Mouse (Mus musculus): ENCODE results near the gene Lyz1.
"Not testable (repeated sequence)": the region's sequence is repeated elsewhere in the genome, so short reads cannot be mapped to it uniquely, and the experiment has no call there.

Lyz1 gene

DNA sequence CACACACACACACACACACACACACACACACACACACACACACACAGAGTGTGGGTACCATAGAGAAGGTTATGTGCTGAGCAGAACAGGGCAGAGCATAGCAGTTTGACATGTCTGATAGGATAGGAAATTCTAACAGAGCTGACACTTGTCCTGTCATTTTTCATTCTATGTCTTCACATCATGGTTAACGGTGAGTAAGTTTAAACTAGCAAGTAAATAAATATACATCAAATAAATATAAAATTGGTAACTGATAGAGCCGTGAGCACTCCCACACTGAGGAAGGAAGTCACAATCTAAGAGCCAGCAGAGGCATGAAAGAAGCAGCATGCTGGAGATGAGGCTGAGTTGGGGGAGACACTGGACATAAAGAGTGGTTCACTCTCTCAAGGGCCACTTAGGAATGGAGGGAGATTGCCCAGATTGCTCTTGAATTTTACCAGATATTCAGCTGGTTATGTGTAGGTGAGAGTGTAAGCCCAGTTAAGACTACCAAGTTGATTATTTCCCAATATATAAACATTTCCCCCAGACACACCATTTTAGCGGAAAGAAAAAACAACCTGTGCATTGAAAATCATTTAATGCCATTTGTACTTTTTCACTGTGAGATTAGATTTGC, 5.3 kb downstream of the Lyz1 start:
- DNase-seq (ENCODE audit: low spot score) = no peak

GRCm38 (mm10) chr10:117286366-117286970, 6.2 kb downstream of the Lyz1 start:
- DNase-seq (ENCODE audit: low spot score) = no peak

GRCm38 (mm10) chr10:117285584-117285983, 7.1 kb downstream of the Lyz1 start:
- DNase-seq (ENCODE audit: low spot score) = not testable (repeated sequence)

DNA sequence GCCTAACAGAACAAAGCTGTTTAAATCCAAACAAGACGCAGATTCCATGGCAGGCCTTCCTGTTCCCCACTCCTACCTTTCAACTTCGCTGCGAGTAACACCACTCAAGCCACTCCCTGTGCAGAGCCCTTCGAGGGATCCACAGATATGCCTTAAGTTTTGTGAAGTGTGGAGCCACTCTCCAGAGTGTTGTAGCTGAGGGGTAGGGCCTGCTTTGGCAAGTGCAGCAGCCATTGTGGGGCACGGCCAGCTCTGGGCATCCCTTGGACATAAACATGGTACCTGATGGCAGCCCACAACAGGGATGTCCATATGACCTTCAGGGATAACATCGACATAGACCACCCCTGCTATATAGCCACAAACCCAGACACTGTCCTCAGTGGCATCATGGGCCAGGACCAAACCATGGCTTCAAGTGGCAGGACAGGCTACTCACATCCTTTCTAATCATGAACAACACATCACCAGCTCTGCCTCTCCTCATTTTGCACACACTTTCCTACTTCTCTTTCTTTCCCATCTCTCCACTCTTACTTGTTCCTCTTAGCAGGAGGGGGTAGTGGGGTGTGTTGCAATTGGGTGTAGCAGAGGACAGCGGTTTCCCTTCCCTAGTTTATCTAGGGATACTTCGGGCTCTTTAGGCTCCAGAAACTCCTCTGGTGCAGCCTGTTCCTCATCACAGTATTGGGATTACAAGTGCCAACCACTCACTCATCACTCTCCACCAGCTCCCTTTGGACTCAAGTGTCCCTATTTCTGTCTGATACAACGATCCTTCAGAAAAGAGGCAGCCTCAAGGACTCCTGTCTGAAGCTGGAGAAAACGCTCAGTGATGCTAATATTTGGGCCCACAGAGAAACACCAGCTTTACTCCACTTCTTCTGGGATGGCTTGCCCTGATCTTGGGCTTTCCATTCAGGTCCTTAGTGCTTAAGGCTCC, 7.8 kb downstream of the Lyz1 start:
- no peak for DNase-seq (ENCODE audit: low spot score)

DNA sequence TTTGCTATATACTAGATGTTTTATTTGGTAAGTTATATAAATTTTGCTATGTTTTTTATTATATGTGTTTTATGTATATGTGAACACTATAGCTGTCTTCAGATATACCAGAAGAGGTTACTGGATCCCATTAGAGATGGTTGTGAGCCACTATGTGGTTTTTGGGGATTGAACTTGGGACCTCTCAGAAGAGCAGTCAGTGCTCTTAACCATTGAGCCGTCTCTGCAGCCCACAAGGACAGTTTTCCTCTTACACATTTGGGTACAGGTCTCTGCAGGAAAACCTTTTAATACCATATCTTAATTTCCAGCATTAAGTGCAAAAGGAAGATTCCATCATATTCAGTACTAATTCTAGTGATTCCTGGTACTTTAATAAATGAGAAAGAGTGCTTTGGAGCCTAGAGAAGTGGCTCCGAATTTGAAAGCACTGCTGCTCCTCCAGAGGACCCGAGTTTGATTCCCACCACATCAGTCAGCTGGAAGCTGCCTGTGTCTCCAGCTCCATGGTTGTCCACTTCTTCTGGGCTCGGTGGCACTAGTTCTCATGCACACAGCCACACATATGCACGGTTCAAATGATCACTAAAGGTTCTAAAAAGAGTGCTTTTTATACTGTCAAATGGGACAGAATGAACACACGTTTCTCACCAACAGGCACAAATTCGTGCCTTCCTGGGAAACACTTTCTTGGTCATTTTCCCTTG, 8.6 kb downstream of the Lyz1 start:
- DNase-seq (ENCODE audit: low spot score) = no peak

- not testable (repeated sequence) for DNase-seq (ENCODE audit: low spot score)
Measured at GRCm38 (mm10) chr10:117283196-117283595, 9.5 kb downstream of the Lyz1 start.

DNA sequence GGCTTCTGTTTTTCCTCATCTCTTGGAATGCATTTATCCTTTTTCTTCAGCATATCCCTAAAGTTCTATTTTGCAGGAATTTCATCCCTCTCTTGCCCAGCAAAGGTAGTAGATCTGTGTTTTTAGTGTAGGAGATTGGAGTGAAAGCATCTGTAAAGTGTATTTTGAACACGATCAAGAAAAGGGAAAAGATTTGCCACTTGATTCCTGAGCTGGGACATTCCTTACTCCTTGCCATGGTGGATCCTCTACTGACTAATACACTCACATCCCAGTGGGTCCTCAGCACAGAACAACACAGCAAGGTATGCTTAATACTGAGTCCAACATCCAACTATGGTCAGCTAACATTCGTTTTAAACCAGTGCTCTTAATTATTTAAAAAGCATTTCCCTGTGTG, 10.1 kb downstream of the Lyz1 start:
- no peak for DNase-seq (ENCODE audit: low spot score)

GRCm38 (mm10) chr10:117282049-117282448, 10.6 kb downstream of the Lyz1 start, which contains the start of gene Lyz2:
Gene Lyz2 (minus strand): TSS chr10:117282321.
- peak; percentile 11 for DNase-seq (ENCODE audit: low spot score)

DNA sequence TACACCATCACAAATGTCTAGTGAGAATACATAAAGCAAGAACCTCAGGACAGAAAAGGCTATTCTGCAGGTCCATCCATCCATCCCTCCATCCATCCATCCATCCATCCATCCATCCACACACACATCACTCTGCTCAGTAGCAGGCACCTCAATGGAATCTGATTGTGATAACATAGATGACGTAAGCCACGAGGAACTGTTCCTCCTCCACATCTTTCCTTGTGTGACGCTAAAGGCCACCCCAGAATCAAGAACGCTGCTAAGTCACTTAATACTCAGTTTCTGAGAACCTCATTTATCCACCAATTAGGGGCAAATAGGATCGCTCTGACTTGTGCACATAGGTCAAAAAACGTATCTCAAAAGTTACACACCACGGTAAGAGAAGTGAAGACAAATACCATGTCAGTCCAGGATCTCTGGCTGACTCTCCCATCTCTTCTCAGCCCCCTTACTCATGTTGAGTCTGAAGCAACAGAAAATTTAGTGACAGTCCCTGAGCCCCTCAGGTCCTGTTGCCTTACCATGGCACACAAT, 11.2 kb downstream of the Lyz1 start:
- DNase-seq (ENCODE audit: low spot score) = no peak

- DNase-seq (ENCODE audit: low spot score) = no peak
Measured at GRCm38 (mm10) chr10:117280000-117280399, 12.7 kb downstream of the Lyz1 start.

GRCm38 (mm10) chr10:117278510-117278909, 14.2 kb downstream of the Lyz1 start:
- not testable (repeated sequence) for DNase-seq (ENCODE audit: low spot score)

- not testable (repeated sequence) for DNase-seq (ENCODE audit: low spot score)
Measured at GRCm38 (mm10) chr10:117277779-117278178, 14.9 kb downstream of the Lyz1 start.

- DNase-seq (ENCODE audit: low spot score) = no peak
Measured at GRCm38 (mm10) chr10:117275681-117276369, 16.8 kb downstream of the Lyz1 start.

GRCm38 (mm10) chr10:117274645-117275044, 18.0 kb downstream of the Lyz1 start:
- DNase-seq (ENCODE audit: low spot score) = not testable (repeated sequence)

DNA sequence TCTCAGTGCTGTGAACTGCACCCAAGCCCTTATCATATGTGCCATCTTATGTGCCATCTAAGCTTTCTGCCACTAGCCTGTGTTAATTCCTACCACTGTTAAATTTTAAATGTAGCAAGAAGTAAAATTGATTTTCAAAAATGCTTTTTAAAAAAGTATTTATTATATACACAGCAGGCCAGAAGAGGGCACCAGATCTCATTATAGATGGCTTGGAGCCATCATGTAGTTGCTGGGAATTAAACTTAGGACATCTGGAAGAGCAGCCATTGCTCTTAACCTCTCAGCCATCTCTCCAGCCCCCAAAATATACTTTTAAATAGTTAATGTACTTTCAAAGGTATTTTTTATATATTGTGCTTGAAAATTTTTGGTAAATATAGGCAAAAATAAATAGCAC, 20.6 kb downstream of the Lyz1 start:
- no peak for DNase-seq (ENCODE audit: low spot score)

GRCm38 (mm10) chr10:117259870-117260269, 32.8 kb downstream of the Lyz1 start:
- DNase-seq (ENCODE audit: low spot score) = no peak

DNA sequence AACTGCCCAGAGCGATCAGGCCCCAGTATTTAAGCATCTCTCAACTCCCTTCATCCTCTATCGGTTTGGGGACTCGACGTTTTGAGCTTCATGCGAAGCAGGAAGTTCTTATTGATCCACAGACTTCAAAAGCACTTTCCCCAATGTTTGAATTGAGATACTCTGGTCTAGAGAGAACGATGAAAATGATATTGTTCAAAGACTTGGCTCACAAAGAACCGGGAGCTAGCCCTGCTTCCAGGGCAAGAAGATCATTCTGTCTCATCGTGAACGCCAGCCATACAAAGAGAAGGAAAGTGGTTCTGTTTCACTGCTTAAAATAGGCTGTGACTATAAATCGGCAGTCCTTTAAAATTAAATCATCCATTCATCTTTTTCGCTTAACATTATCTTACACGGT, 54.1 kb downstream of the Lyz1 start, which contains the start of gene 9530003J23Rik:
Gene 9530003J23Rik, minus strand, starts transcription at position 101 of the 400 bp plus-strand sequence.
- DNase-seq (ENCODE audit: low spot score) = no peak

All from urinary bladder, postnatal 14 days (tissue).